Mouse (Mus musculus) limb, embryonic 14.5 days (tissue): ENCODE measurements around the gene Haao. TPM values are rescaled to one million over a fixed set of nuclear protein-coding genes. Genes with fewer than 3 reads are reported as not detected.

Experiments used
- ATAC-seq: fragments of 200-750 bp; cut with Nextera tagmentation; 2 replicates; pipeline ENCODE4 v1.8.0; 2017; ENCODE audit warnings: low read depth, moderate number of reproducible peaks, moderate TSS enrichment; ENCODE audit not compliant: low FRiP score
- DNase-seq: peaks from one replicate; pipeline ENCODE4 v3.0.0-alpha.2; 2015; ENCODE audit warnings: low spot score
- H3K27ac ChIP-seq: fragments of 300-500 bp; sonication (generic); replicated peaks from 2 replicates; pipeline ENCODE4 v1.5.1; 2014; ENCODE audit warnings: low read depth, mild to moderate bottlenecking, low read length, moderate library complexity, mixed read lengths
- H3K27me3 ChIP-seq: fragments of 300-500 bp; sonication (generic); 2 replicates; pipeline ENCODE4 v1.6.1; 2014; ENCODE audit warnings: low read length, mixed read lengths; ENCODE audit not compliant: control insufficient read depth, insufficient read depth
- H3K36me3 ChIP-seq: fragments of 300-500 bp; sonication (generic); 2 replicates; pipeline ENCODE4 v1.6.1; 2014; ENCODE audit warnings: mild to moderate bottlenecking, low read length, moderate library complexity, mixed read lengths; ENCODE audit not compliant: control insufficient read depth, insufficient read depth
- H3K4me1 ChIP-seq: fragments of 300-500 bp; sonication (generic); 2 replicates; pipeline ENCODE4 v1.6.1; 2014; ENCODE audit warnings: antibody characterized with exemption, low read length, mixed read lengths; ENCODE audit not compliant: control insufficient read depth, insufficient read depth
- H3K4me2 ChIP-seq: fragments of 300-500 bp; sonication (generic); replicated peaks from 2 replicates; pipeline ENCODE4 v1.6.1; 2014; ENCODE audit warnings: low read depth, mild to moderate bottlenecking, low read length, moderate library complexity; ENCODE audit not compliant: severe bottlenecking
- H3K4me3 ChIP-seq: fragments of 300-500 bp; sonication (generic); replicated peaks from 2 replicates; pipeline ENCODE4 v1.5.1; 2014; ENCODE audit warnings: low read length
- H3K9ac ChIP-seq: fragments of 300-500 bp; sonication (generic); 2 replicates; pipeline ENCODE4 v1.6.1; 2014; ENCODE audit warnings: mild to moderate bottlenecking, low read depth, low read length, moderate library complexity; ENCODE audit not compliant: severe bottlenecking
- H3K9me3 ChIP-seq: fragments of 300-500 bp; sonication (generic); 2 replicates; pipeline ENCODE4 v1.6.1; 2016; ENCODE audit warnings: low read length; ENCODE audit not compliant: control insufficient read depth
- POLR2A ChIP-seq: fragments of 200-500 bp; IDR thresholded peaks from 2 replicates; pipeline ENCODE4 v1.8.0; 2012; ENCODE audit warnings: inconsistent platforms, mild to moderate bottlenecking, moderate library complexity, borderline replicate concordance; ENCODE audit not compliant: insufficient read depth, insufficient read length; ENCODE audit errors: extremely low read depth
- WGBS: fragments of 180-500 bp; shearing (Covaris S2); extraction: QIAGEN DNeasy Blood & Tissue Kit; methylation state at CpG from one replicate; pipeline ENCODE4 v1.1.7; 2014; 5-methylcytosine and 5-hydroxymethylcytosine counted together
- polyA plus RNA-seq, 2 experiments: library from polyadenylated mRNA; depleted of rRNA in 1 of 2; stranded (reverse) in 1 of 2; unstranded in 1 of 2; fragments of >200 nt; fragmentation: Nextera tagmentation in 1 of 2; extraction: Ambion mirVana in 1 of 2; gene quantifications; 2 replicates each; pipeline versions ENCODE4 v1.2.1 to v1.2.3; 2012 to 2014

Haao gene
- polyA plus RNA-seq, 2 experiments, result 0.92 to 1.3 TPM

DNA sequence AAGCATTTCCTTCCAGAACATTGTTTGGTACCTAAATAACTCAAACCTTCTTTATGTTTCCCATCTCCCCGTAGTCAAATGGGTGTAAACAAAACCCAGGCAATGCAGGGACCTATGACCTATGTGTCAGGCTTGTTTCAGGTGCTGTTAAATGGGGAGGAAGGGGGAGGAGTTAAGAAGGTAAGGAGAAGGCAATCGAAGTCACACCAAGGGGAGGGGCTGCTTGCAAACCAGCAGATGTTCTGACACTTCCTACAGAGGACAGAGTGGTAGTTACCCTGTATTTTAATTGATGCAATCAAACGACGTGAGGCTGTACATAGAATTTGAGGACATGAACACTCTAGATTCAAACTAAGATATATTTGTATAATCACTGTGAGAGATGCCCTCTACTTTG, 719 bp upstream of the Haao start:
- Histone ChIP-seq H3K4me2 (no peak overlapping the region), H3K9me3 (no peaks in the 10 kb centered on the region), H3K4me1 (peaks cover 3% of the 10 kb centered on the region; the same call in 1 of the 2 replicates), H3K9ac (no peak overlapping the region), H3K4me3 (no peak overlapping the region), H3K36me3 (no peaks in the 10 kb centered on the region), H3K27me3 (no peaks in the 10 kb centered on the region), H3K27ac (no peak overlapping the region)
- 35% methylated on average over 4 of the region's 4 CpGs for WGBS
- DNase-seq, result no peak
- TF ChIP-seq POLR2A, result no peak
- no peak for ATAC-seq

- no peak overlapping the region for H3K4me2 ChIP-seq
- no peaks in the 10 kb centered on the region for H3K27me3 ChIP-seq
- H3K4me3 ChIP-seq, result no peak overlapping the region
- DNase-seq (no peak), ATAC-seq (no peak)
- H3K27ac ChIP-seq, result no peak overlapping the region
- H3K9me3 ChIP-seq, result no peaks in the 10 kb centered on the region
- H3K36me3 ChIP-seq, result no peaks in the 10 kb centered on the region
- WGBS, result 82% methylated on average over 6 of the region's 6 CpGs
- no peak overlapping the region for H3K9ac ChIP-seq
- TF ChIP-seq POLR2A, result no peak
- peaks cover 3% of the 10 kb centered on the region; the same call in 1 of the 2 replicates for H3K4me1 ChIP-seq
Measured at GRCm38 (mm10) chr17:83847100-83847499, 663 bp downstream of the Haao start.

DNA sequence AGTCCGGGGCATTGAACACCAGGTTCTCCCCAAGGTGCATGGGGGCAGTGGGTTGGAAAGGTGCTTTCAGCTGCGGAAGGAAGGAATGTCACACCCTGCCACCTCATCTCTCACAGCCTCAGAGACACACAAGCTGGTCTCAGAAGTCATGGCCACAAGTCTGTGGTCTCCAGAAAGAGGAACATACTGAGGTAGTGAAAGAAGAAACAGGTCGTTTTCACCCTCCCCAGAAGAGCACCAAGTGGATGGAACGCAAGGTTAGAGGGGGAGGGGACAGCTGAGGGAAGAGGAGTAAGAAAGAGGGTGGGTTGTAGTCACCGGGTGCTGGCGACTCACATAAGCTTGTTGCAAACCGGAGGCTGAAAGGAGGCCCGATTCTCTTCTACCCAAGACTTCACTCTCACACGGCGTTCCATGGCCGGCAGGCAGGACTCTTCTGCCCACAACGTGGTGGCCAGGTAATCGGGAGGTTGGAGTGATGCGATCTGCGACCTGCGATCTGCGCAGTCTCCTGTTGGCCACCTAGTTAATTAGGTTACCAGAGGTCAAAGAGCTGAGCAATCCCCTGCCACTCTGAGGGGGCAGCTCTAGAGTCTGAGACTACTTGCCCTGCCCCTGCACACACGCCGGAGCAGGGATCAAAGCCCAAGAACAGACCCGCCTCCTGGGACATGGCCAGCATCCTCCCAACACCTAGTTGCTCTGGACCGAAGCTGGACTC, 1.3 kb downstream of the Haao start:
- Histone ChIP-seq H3K9ac (no peak overlapping the region), H3K4me1 (peaks cover 3% of the 10 kb centered on the region; the same call in 1 of the 2 replicates), H3K27ac (no peak overlapping the region), H3K4me2 (no peak overlapping the region), H3K9me3 (no peaks in the 10 kb centered on the region), H3K36me3 (no peaks in the 10 kb centered on the region), H3K4me3 (no peak overlapping the region), H3K27me3 (no peaks in the 10 kb centered on the region)
- DNase-seq (no peak), ATAC-seq (no peak)
- 75% methylated on average over 21 of the region's 21 CpGs for WGBS
- TF ChIP-seq POLR2A, result no peak

- no peak overlapping the region for H3K27ac ChIP-seq
- no peak overlapping the region for H3K4me2 ChIP-seq
- no peak overlapping the region for H3K9ac ChIP-seq
- no peak for DNase-seq
- H3K9me3 ChIP-seq, result no peaks in the 10 kb centered on the region
- H3K4me1 ChIP-seq, result peaks cover 3% of the 10 kb centered on the region; the same call in 1 of the 2 replicates
- 80% methylated on average over 6 of the region's 8 CpGs for whole genome bisulfite sequencing
- no peak for ATAC-seq
- H3K27me3 ChIP-seq, result no peaks in the 10 kb centered on the region
- no peak overlapping the region for H3K4me3 ChIP-seq
- TF ChIP-seq POLR2A, result no peak
- H3K36me3 ChIP-seq, result no peaks in the 10 kb centered on the region
Measured at GRCm38 (mm10) chr17:83845538-83845937, 2.2 kb downstream of the Haao start.

DNA sequence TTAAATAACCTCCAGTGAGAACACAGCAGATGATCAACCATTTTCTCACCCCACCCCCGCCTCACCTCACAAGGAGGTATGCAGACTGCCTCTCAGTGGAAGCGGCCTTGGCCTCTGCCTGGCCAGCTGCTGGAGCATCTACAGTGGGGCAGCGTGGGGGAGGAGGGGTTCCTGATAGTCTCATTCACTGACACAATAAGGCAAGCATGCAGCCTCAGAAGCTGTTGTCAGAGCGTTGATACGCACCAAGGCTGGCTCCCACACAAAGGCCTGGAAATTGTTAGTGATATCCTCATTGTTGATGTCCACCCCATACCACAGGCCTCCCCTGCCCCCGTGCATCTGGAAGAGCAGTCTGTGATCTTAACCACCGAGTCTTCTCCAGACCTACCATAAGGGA, 4.0 kb downstream of the Haao start:
- no peak overlapping the region for H3K4me3 ChIP-seq
- no peak for ATAC-seq
- DNase-seq, result no peak
- no peak overlapping the region for H3K27ac ChIP-seq
- H3K36me3 ChIP-seq, result no peaks in the 10 kb centered on the region
- no peak overlapping the region for H3K9ac ChIP-seq
- no peaks in the 10 kb centered on the region for H3K9me3 ChIP-seq
- peaks cover 3% of the 10 kb centered on the region; the same call in 1 of the 2 replicates for H3K4me1 ChIP-seq
- WGBS, result 68% methylated on average over 7 of the region's 7 CpGs
- no peak overlapping the region for H3K4me2 ChIP-seq
- H3K27me3 ChIP-seq, result no peaks in the 10 kb centered on the region
- TF ChIP-seq POLR2A, result no peak

DNA sequence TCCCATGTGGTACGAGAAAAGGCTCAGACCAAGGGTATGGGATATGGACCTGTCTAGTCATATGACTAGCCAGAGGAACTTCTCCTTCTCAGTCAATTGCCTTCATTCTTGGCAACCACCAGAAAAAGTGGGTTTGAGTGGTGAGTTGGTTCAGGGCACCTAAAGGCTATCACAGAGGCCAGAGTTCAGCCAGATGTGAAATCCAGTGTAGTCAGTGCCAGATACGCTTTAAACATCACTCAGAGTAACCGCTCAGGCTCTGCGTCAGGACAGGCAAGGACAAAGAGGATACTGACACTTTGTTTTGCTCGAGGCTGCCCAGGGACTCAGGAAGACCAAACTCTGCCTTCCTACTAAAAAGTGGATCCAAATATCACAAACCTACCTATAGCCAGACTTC, 6.8 kb downstream of the Haao start:
- Histone ChIP-seq H3K36me3 (no peaks in the 10 kb centered on the region), H3K27ac (no peak overlapping the region), H3K9ac (no peak overlapping the region), H3K9me3 (no peaks in the 10 kb centered on the region), H3K4me1 (peaks cover 16% of the 10 kb centered on the region), H3K4me3 (no peak overlapping the region), H3K4me2 (no peak overlapping the region), H3K27me3 (no peaks in the 10 kb centered on the region)
- 87% methylated on average over 5 of the region's 5 CpGs for WGBS
- DNase-seq (no peak), ATAC-seq (no peak)
- no peak for TF ChIP-seq POLR2A
